Mouse (Mus musculus): ENCODE results near the gene Ppm1l. TPM values are rescaled to one million over a fixed set of nuclear protein-coding genes. Genes with fewer than 3 reads are reported as not detected.

The Ppm1l gene
- polyA plus RNA-seq, 2 experiments: 7.1 to 12.2 TPM

DNA sequence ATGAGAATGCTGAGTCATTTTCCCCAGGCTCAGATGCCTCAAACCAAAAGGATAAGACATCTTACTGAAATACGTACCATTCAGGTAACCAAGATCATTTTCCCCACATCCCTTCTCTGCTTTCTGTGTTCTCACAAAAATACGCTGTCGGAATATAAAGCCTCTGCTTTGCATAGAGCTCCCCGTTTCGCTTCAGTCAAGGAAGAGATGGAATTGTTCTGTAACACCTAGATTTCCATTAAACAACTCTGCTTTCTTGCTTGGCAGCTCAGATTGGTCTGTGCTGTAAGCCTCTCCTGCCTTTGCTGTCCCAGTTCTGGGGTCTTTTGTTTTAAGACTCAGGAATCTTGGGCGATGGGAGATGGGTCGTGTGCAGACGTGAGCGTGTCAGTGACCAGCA lies 51.3 kb downstream of the Ppm1l start:
- no peak for ATAC-seq (ENCODE audit: low FRiP score, low read depth)
- 90% methylated on average over 9 of the region's 9 CpGs for WGBS
- no peak overlapping the region for H3K4me3 ChIP-seq (replicated peaks; ENCODE audit: low read length)
- H3K36me3 ChIP-seq (ENCODE audit: control insufficient read depth, insufficient read depth, low read length): no peaks in the 10 kb centered on the region
- no peak overlapping the region for H3K9ac ChIP-seq (ENCODE audit: low read depth, low read length, severe bottlenecking)
- no peak for TF ChIP-seq POLR2A (IDR thresholded peaks at IDR 0.05; ENCODE audit: borderline replicate concordance, extremely low read depth, insufficient read depth, insufficient read length)
- H3K27me3 ChIP-seq (ENCODE audit: control insufficient read depth, insufficient read depth, low read length): no peaks in the 10 kb centered on the region
- no peak overlapping the region for H3K4me2 ChIP-seq (replicated peaks; ENCODE audit: low read depth, low read length, severe bottlenecking)
- peaks cover 13% of the 10 kb centered on the region; the same call in 1 of the 2 replicates for H3K4me1 ChIP-seq (ENCODE audit: control insufficient read depth, insufficient read depth, low read length)
- DNase-seq (ENCODE audit: low spot score): no peak
- H3K27ac ChIP-seq (replicated peaks; ENCODE audit: low read depth, low read length): no peak overlapping the region
- no peaks in the 10 kb centered on the region for H3K9me3 ChIP-seq (ENCODE audit: control insufficient read depth, low read length)

DNA sequence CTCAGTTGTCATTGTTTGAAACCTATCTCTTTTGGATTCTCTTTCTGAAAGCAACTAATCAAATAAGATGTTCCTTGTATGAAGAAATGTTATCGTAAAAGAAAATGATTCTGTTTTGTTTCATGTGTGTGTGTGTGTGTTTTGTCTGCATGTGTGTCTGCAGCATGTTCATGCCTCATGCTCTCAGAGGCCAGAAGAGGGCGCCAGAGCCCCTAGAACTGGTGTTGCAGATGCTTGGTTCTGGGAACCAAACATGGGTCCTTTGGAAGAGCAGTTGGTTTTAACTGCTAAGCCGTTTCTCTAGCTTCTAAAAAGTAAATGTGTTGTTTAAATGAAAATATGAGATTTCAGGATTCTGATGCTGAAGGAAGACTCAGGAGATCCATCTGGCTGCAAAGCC lies 56.1 kb downstream of the Ppm1l start:
- WGBS: 80% methylated on average over 3 of the region's 3 CpGs
- Histone ChIP-seq H3K4me2 (replicated peaks; ENCODE audit: low read depth, low read length, severe bottlenecking) (no peak overlapping the region), H3K4me1 (ENCODE audit: control insufficient read depth, insufficient read depth, low read length) (no peaks in the 10 kb centered on the region), H3K9me3 (ENCODE audit: control insufficient read depth, low read length) (no peaks in the 10 kb centered on the region), H3K27ac (replicated peaks; ENCODE audit: low read depth, low read length) (no peak overlapping the region), H3K4me3 (replicated peaks; ENCODE audit: low read length) (no peak overlapping the region), H3K36me3 (ENCODE audit: control insufficient read depth, insufficient read depth, low read length) (no peaks in the 10 kb centered on the region), H3K27me3 (ENCODE audit: control insufficient read depth, insufficient read depth, low read length) (no peaks in the 10 kb centered on the region), H3K9ac (ENCODE audit: low read depth, low read length, severe bottlenecking) (no peak overlapping the region)
- DNase-seq (ENCODE audit: low spot score): no peak
- TF ChIP-seq POLR2A (IDR thresholded peaks at IDR 0.05; ENCODE audit: borderline replicate concordance, extremely low read depth, insufficient read depth, insufficient read length): no peak
- ATAC-seq (ENCODE audit: low FRiP score, low read depth): no peak

DNA sequence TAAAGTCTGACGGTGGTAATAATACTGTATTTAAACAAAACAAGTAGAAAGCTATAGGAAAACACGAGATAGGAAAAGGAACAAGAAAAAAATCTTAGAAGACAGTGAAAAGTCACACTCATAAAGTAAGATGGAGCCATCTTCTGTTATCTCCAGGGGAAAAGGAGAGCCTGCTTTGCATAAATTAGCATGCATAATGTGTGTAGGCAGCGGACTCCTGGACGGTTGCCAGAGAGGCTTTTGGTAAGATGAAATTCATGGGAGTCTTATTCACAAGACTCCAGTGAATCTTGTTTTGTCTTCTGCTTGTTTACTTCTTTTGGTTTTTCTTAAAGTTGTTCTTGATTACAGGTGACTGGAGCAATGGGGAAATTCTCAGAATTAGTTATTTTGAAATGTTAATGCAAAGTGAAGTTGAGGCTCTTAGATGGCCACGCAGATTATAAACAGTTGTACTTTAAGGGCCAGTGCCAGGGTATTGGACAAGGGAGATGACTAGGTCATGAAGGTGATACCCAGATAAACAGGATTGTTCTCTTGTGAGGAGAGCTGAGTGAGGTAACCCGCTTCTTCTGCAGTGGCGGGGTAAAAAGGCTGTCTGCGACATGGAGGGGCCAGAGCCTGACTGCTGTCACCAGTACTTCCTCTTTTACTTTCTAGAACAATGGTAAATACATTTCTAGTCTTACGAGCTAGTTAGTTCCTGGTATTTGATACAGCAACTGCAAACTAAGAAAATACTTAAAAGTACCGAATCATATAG lies 57.1 kb downstream of the Ppm1l start:
- no peak for ATAC-seq (ENCODE audit: low FRiP score, low read depth)
- H3K4me2 ChIP-seq (replicated peaks; ENCODE audit: low read depth, low read length, severe bottlenecking): no peak overlapping the region
- no peaks in the 10 kb centered on the region for H3K27me3 ChIP-seq (ENCODE audit: control insufficient read depth, insufficient read depth, low read length)
- 86% methylated on average over 10 of the region's 10 CpGs for WGBS
- H3K4me1 ChIP-seq (ENCODE audit: control insufficient read depth, insufficient read depth, low read length): no peaks in the 10 kb centered on the region
- no peak for TF ChIP-seq POLR2A (IDR thresholded peaks at IDR 0.05; ENCODE audit: borderline replicate concordance, extremely low read depth, insufficient read depth, insufficient read length)
- no peak overlapping the region for H3K9ac ChIP-seq (ENCODE audit: low read depth, low read length, severe bottlenecking)
- no peak overlapping the region for H3K4me3 ChIP-seq (replicated peaks; ENCODE audit: low read length)
- H3K36me3 ChIP-seq (ENCODE audit: control insufficient read depth, insufficient read depth, low read length): no peaks in the 10 kb centered on the region
- H3K27ac ChIP-seq (replicated peaks; ENCODE audit: low read depth, low read length): no peak overlapping the region
- H3K9me3 ChIP-seq (ENCODE audit: control insufficient read depth, low read length): no peaks in the 10 kb centered on the region
- DNase-seq (ENCODE audit: low spot score): no peak

DNA sequence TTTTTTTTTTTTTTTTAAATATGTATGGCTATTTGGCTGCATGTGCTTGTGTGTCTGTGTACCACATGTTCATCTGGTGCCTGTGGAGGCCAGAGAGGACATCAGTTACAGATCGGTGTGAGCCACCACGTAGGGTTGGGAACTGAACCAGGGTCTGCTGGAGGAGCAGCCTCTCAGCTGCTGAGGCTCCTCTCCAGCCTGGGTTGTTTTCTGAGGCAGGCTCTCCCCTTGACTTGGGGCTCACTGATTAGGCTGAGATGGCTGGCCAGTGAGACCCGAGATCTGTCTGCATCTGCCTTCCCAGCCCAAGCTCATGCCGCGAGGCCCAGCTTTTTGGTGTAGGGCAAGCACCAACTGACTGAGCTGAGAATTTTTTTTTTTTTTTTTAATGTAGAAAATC lies 57.9 kb downstream of the Ppm1l start:
- 85% methylated on average over 5 of the region's 5 CpGs for WGBS
- Histone ChIP-seq H3K4me1 (ENCODE audit: control insufficient read depth, insufficient read depth, low read length) (no peaks in the 10 kb centered on the region), H3K27ac (replicated peaks; ENCODE audit: low read depth, low read length) (no peak overlapping the region), H3K4me2 (replicated peaks; ENCODE audit: low read depth, low read length, severe bottlenecking) (no peak overlapping the region), H3K9ac (ENCODE audit: low read depth, low read length, severe bottlenecking) (no peak overlapping the region), H3K36me3 (ENCODE audit: control insufficient read depth, insufficient read depth, low read length) (no peaks in the 10 kb centered on the region), H3K9me3 (ENCODE audit: control insufficient read depth, low read length) (no peaks in the 10 kb centered on the region), H3K27me3 (ENCODE audit: control insufficient read depth, insufficient read depth, low read length) (no peaks in the 10 kb centered on the region), H3K4me3 (replicated peaks; ENCODE audit: low read length) (no peak overlapping the region)
- no peak for TF ChIP-seq POLR2A (IDR thresholded peaks at IDR 0.05; ENCODE audit: borderline replicate concordance, extremely low read depth, insufficient read depth, insufficient read length)
- ATAC-seq (ENCODE audit: low FRiP score, low read depth) (no peak; the same call in 1 of the 2 replicates), DNase-seq (ENCODE audit: low spot score) (no peak)

DNA sequence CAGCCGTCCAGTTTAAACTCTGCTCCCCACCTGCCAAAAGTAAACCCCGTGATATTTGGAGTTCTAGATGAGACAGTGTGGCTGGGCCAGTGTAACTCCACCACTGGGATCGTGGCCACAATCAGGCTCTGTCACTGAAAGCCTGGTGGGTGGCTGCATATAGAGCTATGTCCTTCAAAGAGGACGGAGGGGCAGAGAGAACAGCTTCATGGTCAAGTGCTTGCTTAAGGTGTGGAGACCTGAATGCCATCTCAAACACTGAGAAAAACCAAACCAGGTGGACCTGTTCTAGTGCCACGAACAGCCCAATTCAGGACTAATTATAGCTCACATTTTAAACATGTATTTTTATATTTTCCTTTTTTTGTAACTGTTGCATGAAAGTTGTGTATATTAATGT lies 58.3 kb downstream of the Ppm1l start:
- 79% methylated on average over 5 of the region's 5 CpGs for WGBS
- TF ChIP-seq POLR2A (IDR thresholded peaks at IDR 0.05; ENCODE audit: borderline replicate concordance, extremely low read depth, insufficient read depth, insufficient read length): no peak
- Histone ChIP-seq H3K27ac (replicated peaks; ENCODE audit: low read depth, low read length) (no peak overlapping the region), H3K4me3 (replicated peaks; ENCODE audit: low read length) (no peak overlapping the region), H3K27me3 (ENCODE audit: control insufficient read depth, insufficient read depth, low read length) (no peaks in the 10 kb centered on the region), H3K9me3 (ENCODE audit: control insufficient read depth, low read length) (no peaks in the 10 kb centered on the region), H3K36me3 (ENCODE audit: control insufficient read depth, insufficient read depth, low read length) (no peaks in the 10 kb centered on the region), H3K4me1 (ENCODE audit: control insufficient read depth, insufficient read depth, low read length) (no peaks in the 10 kb centered on the region), H3K9ac (ENCODE audit: low read depth, low read length, severe bottlenecking) (no peak overlapping the region), H3K4me2 (replicated peaks; ENCODE audit: low read depth, low read length, severe bottlenecking) (no peak overlapping the region)
- DNase-seq (ENCODE audit: low spot score) (no peak), ATAC-seq (ENCODE audit: low FRiP score, low read depth) (no peak)

Measured in limb, embryonic 14.5 days (tissue).